Mouse (Mus musculus) thymus, adult 18-20 months (tissue): ENCODE measurements around the gene Mylip.

Experiments
- DNase-seq, 2 experiments: peaks; one replicate each; pipeline ENCODE4 v3.0.0; 2022; ENCODE audit warnings: mixed read lengths in 2 of 2

The Mylip gene

DNA sequence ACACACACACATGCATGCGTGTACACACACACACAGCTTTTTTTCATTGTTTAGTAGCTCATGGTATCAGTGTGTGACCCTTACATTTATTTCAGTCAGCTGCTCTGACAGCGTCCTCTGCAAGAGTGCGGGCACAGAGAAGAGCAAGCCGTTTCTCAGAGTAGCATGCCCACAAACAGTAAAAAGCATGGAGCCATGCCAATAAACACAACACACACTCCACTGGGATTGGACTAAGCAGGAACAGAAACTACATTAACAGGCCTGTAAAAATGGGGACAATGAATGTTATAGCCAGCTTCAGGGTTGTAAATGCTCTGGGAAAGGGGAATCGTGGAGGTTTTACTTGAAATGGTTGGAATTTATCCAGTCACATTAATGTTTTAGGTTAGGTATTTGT lies 50.7 kb downstream of the Mylip start:
- DNase-seq, result no peak

DNA sequence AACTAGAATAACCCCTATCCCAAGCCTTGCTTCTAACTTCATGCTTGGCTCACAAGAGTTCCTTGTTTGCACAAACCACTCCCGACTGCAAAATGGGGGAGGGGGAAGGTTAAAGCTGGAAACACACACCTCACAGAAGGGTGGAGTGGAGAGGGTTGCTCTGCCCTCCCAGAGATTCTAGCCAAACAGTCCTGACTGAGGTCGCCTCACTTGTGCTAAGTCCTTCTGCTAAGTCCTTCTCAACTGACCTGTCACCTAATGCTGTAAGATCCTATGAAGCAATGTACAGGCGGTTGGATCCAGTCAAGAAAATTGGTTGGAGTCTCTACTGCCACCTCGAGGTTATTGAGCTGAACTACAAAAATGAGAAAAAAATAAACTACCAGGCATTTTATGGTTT lies 52.9 kb downstream of the Mylip start:
- no peak for DNase-seq

DNA sequence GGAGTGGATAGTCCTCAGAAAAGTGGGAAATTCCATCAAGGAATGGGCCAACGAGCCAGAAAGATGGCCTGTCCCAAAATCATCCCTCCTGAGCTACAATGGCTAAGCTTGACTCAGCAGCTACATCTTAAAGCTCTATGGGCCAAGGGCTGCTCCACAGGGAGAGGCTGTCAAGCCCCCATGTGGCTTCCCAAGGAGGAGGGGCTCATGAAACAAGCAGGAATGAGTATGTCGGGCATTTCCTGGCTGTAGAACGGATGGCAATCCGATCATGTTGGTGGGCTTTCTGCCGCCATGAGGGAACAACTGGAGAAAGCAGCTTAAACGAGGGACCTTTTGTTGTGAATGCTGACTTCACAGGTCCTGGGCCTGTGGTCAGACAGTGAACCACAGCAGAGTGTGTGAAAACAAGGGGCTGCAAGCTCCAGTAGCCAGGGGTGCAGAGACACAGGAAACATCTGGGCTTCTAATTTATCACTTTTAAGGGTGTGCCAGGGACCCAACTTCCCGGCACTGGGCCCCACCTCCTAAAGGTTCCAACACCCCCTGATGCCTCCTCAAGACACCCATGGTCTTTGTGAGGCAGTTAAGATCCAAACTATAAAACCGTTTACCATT lies 53.5 kb downstream of the Mylip start:
- DNase-seq, result peak; percentile 6 to 35

DNA sequence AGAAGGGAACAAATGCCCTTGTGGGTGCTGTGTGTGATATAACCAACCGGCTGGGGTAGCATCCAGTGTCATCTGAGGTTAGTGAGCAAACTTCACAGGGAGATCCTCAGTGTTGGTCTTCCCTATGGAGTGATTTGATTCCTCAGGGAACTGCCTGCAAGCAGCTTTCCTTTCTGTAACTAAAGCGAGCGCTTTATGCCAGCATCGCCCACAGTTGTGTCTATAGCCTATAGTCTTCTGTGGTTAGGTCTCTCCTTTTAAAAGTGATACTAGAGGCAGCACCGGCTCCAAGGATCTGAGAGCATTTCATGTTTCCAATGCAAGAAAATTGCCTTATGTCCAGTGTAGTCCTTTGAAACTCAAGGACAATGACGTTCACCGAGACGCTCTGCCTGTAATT lies 54.7 kb downstream of the Mylip start:
- no peak for DNase-seq

DNA sequence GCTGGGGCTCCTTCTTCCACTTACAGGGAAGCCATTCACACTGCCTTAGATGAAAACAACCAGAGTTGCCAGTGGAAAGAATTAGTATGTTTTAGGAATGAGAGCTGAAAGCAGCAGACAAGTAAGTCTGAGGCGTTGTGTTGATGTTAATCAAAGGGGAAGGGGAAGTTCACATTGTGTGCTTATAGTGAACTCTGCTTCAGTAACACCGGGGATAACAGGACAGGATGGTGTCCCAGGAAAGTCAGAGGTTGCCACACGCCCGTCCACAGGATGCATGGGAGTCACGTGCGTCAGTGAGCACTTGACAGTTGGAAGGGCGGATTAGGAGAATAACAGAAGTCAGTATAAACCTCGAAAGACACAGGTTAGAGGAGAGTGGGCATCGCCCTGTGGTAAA lies 55.1 kb downstream of the Mylip start:
- DNase-seq, result no peak

DNA sequence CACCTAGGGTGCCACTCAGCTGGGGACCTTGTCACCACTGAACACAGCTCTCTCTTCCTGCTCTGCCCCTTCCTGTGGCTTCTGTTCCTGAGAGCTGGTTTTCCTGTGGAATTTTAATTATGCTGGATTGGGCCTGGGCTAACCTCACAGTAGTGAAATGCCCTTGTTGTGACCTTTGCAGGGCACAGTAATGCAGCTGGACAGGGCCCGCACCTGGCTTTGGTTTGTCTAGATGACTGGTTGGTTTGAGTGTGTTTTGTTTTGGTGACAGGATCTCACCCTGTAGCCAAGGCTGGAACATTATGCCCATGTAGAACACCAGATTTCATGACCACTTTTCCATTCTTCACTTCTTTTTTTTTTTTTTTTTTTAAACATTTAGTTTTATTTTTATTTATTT lies 57.1 kb downstream of the Mylip start:
- DNase-seq, result no peak

DNA sequence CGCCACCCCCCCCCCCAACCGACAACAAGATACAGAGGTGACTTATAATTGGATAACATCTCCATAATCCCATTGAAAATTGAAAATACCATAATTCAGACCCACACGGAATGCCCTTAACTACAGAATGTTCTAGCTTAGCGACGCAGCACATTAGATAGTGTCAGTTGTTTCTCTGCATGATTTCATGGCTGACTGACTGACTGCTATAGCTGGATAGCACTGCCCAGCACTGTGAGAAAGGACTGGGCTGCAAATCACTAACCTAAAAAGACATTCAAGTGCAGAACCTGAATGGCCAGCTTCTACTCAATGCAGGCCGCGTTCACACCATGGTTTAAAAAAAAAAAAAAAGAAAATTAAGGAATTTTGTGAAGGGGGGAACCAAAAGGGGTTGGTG lies 62.9 kb downstream of the Mylip start:
- no peak for DNase-seq

DNA sequence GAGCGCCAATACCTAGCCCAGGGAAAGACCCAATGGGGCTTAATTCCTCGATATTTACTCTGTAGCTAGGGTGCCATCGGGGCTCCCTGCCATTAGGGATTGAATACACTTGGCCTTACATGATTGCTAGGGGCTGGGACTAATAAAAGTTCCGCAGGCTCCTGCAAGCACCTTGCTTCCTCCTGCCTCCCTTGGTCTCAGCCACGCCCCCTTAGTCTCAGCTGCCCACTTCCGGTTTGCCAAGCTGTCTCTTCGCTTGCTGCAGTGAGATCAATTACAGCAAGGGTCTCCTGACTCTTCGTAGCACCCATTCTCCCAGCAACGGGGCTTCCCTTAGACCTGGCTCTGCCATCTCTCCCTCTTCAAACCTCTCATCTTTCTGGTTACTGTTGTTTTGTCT lies 63.5 kb downstream of the Mylip start:
- no peak for DNase-seq

DNA sequence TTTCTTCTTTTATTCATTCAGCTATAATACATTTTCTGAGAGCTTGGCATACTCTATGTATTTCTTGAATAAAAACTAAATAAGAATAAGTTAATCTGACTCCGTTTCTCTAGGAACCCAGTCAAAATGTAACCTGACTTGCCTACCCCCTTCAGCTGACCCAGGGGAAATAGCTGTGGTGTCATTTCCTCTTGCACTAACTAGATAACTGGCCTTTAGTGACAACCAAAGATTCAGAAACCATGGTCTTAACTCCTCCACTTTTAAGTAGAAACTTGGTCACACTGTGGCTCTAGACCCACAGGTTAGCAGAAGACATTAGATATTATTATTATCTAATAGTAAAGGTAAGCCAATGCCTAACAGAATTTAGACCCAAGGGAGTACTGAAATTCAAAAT lies 64.5 kb downstream of the Mylip start:
- no peak for DNase-seq

DNA sequence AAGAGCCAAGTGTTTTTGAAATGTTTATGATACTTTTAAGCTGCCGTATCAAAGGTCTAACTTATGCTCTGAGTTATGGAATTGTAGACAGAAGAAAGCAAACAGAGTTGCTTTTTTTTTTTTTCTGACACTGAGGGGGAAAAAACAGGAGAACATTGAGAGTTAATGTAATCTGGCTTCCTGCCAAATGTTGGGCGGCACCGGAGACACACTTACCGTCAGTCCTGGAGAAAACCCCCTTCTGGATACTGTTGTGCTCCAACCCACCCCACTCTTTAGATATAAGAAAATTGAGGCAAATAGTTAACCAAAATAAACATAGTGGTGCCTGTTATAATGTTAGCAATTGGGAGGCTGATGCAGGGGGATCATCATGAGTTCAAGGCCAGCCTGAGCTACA lies 65.1 kb downstream of the Mylip start:
- DNase-seq, result no peak

DNA sequence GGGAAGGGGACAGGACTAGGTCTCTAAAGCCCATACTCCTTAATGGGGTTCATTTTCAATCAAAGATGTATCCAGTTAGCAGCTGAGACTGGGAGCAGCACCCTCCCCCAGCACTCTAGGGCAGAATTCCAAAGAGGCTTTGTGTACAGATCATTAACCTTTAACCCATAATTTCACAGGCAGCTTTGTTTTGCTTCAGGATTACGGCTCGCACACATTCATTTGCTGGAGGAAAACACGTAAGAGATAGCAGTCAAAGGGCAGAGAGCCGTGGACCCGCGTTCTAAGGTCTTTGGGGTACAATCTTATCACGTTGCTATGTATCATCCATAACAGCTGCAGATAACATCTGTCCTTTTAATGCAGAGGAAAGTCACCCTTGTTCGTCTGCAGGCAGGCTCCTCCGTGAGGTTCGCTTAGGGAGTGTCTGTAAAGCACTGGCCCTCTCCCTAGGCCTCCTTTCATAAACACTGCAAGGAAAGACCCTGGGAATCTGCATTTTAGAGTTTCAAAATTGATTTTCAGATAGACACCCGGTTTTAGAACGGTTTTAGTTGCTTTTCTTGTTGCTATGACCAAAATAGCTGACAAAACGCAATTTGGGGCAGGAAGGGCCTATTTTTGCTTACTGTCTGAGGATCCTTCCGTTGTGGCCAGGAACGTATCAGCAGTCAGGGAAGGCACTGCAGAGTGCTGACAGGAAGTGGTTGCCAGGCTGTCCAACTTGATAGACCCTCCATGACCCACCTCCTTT lies 65.7 kb downstream of the Mylip start:
- no peak for DNase-seq

DNA sequence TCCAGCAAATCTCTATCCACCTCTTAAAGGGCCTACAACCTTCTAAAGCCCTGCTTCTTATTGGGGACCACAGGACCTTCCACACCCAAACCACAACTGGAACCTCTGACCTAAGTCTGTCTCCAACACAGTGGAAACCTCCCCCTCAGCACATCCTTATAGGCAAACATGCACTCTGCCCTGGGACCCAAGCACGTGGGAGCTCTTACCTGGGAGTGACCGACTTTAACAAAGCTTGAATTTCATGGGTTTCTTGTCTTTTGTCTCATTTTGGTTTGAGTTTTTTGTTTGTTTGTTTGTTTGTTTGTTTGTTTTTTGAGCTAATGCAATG lies 66.3 kb downstream of the Mylip start:
- no peak for DNase-seq

DNA sequence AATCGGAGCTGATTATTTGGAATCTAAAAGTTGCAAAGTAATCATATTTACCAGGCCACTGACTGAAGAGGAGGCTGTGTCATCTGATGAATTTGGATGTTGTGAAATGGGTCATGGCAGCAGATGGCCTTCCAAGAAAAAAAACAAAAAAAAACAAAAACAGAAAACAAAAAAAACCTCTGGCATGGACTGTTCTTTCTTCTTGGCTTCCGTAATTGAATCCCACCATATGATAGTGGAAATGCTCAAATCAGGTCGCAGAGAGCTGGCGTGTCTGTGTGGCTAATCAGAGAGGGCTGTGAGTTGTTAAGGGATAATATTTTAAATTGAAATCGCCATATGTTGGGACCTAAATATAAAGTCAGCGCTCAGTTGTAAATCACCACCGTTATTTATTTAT lies 67.9 kb downstream of the Mylip start:
- no peak for DNase-seq

DNA sequence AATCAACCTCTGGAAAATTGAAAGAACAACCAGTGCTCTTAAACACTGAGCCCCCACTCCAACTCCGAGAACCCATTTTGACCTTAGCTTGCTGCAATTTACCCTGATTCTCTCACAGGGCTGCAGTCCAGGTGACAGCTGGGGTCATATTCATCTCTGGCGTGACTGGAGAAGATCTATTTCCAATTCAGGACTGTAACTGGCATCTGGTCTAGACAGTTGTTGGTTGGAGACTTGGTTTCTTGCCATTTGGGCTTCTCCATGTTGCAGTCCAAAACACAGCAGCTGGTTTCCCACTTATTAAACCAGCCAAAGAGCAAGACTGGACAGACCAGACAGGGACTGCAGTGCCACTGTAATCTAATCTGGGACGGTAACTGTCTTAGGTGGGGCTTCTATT lies 70.6 kb downstream of the Mylip start:
- no peak for DNase-seq

DNA sequence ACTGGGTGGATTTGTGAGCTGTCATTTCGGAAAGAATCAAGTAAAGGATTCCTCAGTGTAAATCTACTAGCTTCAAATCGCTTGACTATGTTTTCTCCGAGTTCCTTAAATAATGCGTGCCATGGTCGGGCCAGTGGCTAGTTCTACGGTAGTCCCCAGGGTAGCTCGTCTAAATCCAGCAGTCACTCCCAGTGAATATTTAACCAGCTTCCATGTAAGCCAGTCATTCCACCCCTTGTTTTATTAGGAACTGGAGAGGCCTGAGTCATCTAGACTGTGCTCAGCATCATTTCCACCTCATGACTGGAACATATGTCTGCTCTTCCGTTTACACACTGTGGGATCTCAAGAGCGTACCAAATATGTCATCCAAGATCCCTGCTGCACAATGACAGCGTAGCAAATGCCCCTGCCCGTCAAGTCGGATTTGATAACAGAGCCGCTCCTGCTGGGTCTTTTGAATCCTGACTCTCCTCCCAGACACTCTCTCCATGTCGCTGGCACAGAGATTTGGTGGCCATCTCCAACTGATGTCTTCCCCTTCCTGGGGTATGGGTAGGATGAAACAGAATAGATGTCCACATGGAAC lies 71.9 kb downstream of the Mylip start:
- no peak for DNase-seq
